Mouse (Mus musculus): ENCODE results near the gene Rexo4. TPM values are rescaled to one million over a fixed set of nuclear protein-coding genes. Genes with fewer than 3 reads are reported as not detected.
A peak's percentile ranks its signal among the peaks of the same experiment; 100 is the strongest.

Rexo4 gene
- polyA plus RNA-seq, 1 experiment from 2014 or later, result 40.3 TPM

- peak overlapping the region; percentile 86 for H3K4me2 ChIP-seq (ENCODE audit: low read depth, low read length)
- no peak; the same call in 1 of the 2 replicates for ATAC-seq (ENCODE audit: insufficient read depth, low FRiP score)
- WGBS, result under 1% methylated on average over 49 of the region's 49 CpGs
These were observed 31.5 kb downstream of the Rexo4 start for GRCm38 (mm10) chr2:26932473-26933303.

GRCm38 (mm10) chr2:26930390-26930789, 33.8 kb downstream of the Rexo4 start:
- Histone ChIP-seq H3K4me3 (replicated peaks; ENCODE audit: low read length) (no peak overlapping the region), H3K36me3 (ENCODE audit: control insufficient read depth, insufficient read depth, low read length) (peaks cover 19% of the 10 kb centered on the region), H3K27ac (ENCODE audit: low read length) (no peak overlapping the region), H3K4me2 (ENCODE audit: low read depth, low read length) (0 out of 2 replicates have a peak overlapping the region, but pooled peaks have one; percentile 86), H3K27me3 (ENCODE audit: control insufficient read depth, insufficient read depth, low read length) (no peaks in the 10 kb centered on the region), H3K9ac (ENCODE audit: low read length) (no peak overlapping the region), H3K4me1 (ENCODE audit: control insufficient read depth, insufficient read depth, low read length) (peaks cover 33% of the 10 kb centered on the region), H3K9me3 (replicated peaks; ENCODE audit: control insufficient read depth, low read length) (no peaks in the 10 kb centered on the region)
- ATAC-seq (ENCODE audit: insufficient read depth, low FRiP score), result no peak
- WGBS, result 55% methylated on average over 1 of the region's 1 CpGs

More at GRCm38 (mm10) chr2:26932473-26933303, 31.5 kb downstream of the Rexo4 start:
- H3K27ac ChIP-seq (ENCODE audit: low read length), result peak overlapping the region; percentile 95
- H3K27me3 ChIP-seq (ENCODE audit: control insufficient read depth, insufficient read depth, low read length), result no peaks in the 10 kb centered on the region
- H3K4me1 ChIP-seq (ENCODE audit: control insufficient read depth, insufficient read depth, low read length), result peaks cover 33% of the 10 kb centered on the region
- peak overlapping the region; percentile 99 for H3K4me3 ChIP-seq (replicated peaks; ENCODE audit: low read length)
- H3K9ac ChIP-seq (ENCODE audit: low read length), result peak overlapping the region; percentile 100
- H3K9me3 ChIP-seq (replicated peaks; ENCODE audit: control insufficient read depth, low read length), result no peaks in the 10 kb centered on the region
- peaks cover 18% of the 10 kb centered on the region; the same call in 1 of the 2 replicates for H3K36me3 ChIP-seq (ENCODE audit: control insufficient read depth, insufficient read depth, low read length)

GRCm38 (mm10) chr2:26927745-26928476, 36.3 kb downstream of the Rexo4 start:
- Histone ChIP-seq H3K4me3 (replicated peaks; ENCODE audit: low read length) (no peak overlapping the region), H3K27me3 (ENCODE audit: control insufficient read depth, insufficient read depth, low read length) (no peaks in the 10 kb centered on the region), H3K9me3 (replicated peaks; ENCODE audit: control insufficient read depth, low read length) (no peaks in the 10 kb centered on the region), H3K36me3 (ENCODE audit: control insufficient read depth, insufficient read depth, low read length) (peaks cover 28% of the 10 kb centered on the region), H3K27ac (ENCODE audit: low read length) (no peak overlapping the region), H3K4me1 (ENCODE audit: control insufficient read depth, insufficient read depth, low read length) (peaks cover 30% of the 10 kb centered on the region), H3K9ac (ENCODE audit: low read length) (peak overlapping the region; percentile 16; the same call in 1 of the 2 replicates), H3K4me2 (ENCODE audit: low read depth, low read length) (no peak overlapping the region)
- WGBS, result 86% methylated on average over 6 of the region's 6 CpGs
- no peak for ATAC-seq (ENCODE audit: insufficient read depth, low FRiP score)

GRCm38 (mm10) chr2:26921784-26922183, 42.4 kb downstream of the Rexo4 start:
- Histone ChIP-seq H3K4me3 (replicated peaks; ENCODE audit: low read length) (no peak overlapping the region), H3K36me3 (ENCODE audit: control insufficient read depth, insufficient read depth, low read length) (peaks cover 48% of the 10 kb centered on the region), H3K9me3 (replicated peaks; ENCODE audit: control insufficient read depth, low read length) (no peaks in the 10 kb centered on the region), H3K4me2 (ENCODE audit: low read depth, low read length) (no peak overlapping the region), H3K27me3 (ENCODE audit: control insufficient read depth, insufficient read depth, low read length) (no peaks in the 10 kb centered on the region), H3K9ac (ENCODE audit: low read length) (no peak overlapping the region), H3K4me1 (ENCODE audit: control insufficient read depth, insufficient read depth, low read length) (peaks cover 10% of the 10 kb centered on the region), H3K27ac (ENCODE audit: low read length) (no peak overlapping the region)
- 53% methylated on average over 9 of the region's 9 CpGs for WGBS
- ATAC-seq (ENCODE audit: insufficient read depth, low FRiP score), result peak; percentile 53; the same call in 1 of the 2 replicates

GRCm38 (mm10) chr2:26920190-26920855, 43.9 kb downstream of the Rexo4 start:
- H3K36me3 ChIP-seq (ENCODE audit: control insufficient read depth, insufficient read depth, low read length), result peaks cover 46% of the 10 kb centered on the region
- no peak overlapping the region for H3K27ac ChIP-seq (ENCODE audit: low read length)

GRCm38 (mm10) chr2:26919684-26920083, 44.5 kb downstream of the Rexo4 start:
- no peak for ATAC-seq (ENCODE audit: insufficient read depth, low FRiP score)
- no peak overlapping the region for H3K4me2 ChIP-seq (ENCODE audit: low read depth, low read length)
- H3K27me3 ChIP-seq (ENCODE audit: control insufficient read depth, insufficient read depth, low read length), result no peaks in the 10 kb centered on the region
- H3K9me3 ChIP-seq (replicated peaks; ENCODE audit: control insufficient read depth, low read length), result no peaks in the 10 kb centered on the region
- peaks cover 39% of the 10 kb centered on the region for H3K36me3 ChIP-seq (ENCODE audit: control insufficient read depth, insufficient read depth, low read length)
- H3K9ac ChIP-seq (ENCODE audit: low read length), result no peak overlapping the region
- 84% methylated on average over 3 of the region's 3 CpGs for WGBS
- H3K4me3 ChIP-seq (replicated peaks; ENCODE audit: low read length), result no peak overlapping the region
- H3K27ac ChIP-seq (ENCODE audit: low read length), result no peak overlapping the region
- H3K4me1 ChIP-seq (ENCODE audit: control insufficient read depth, insufficient read depth, low read length), result peaks cover 18% of the 10 kb centered on the region

More at GRCm38 (mm10) chr2:26920190-26920855, 43.9 kb downstream of the Rexo4 start:
- H3K4me1 ChIP-seq (ENCODE audit: control insufficient read depth, insufficient read depth, low read length), result peaks cover 13% of the 10 kb centered on the region
- H3K9ac ChIP-seq (ENCODE audit: low read length), result no peak overlapping the region
- no peak overlapping the region for H3K4me2 ChIP-seq (ENCODE audit: low read depth, low read length)
- H3K4me3 ChIP-seq (replicated peaks; ENCODE audit: low read length), result no peak overlapping the region
- 89% methylated on average over 6 of the region's 6 CpGs for WGBS
- no peaks in the 10 kb centered on the region for H3K27me3 ChIP-seq (ENCODE audit: control insufficient read depth, insufficient read depth, low read length)
- no peaks in the 10 kb centered on the region for H3K9me3 ChIP-seq (replicated peaks; ENCODE audit: control insufficient read depth, low read length)
- no peak for ATAC-seq (ENCODE audit: insufficient read depth, low FRiP score)

- Histone ChIP-seq H3K4me2 (ENCODE audit: low read depth, low read length) (peak overlapping the region; percentile 88), H3K27ac (ENCODE audit: low read length) (peak overlapping the region; percentile 74), H3K9me3 (replicated peaks; ENCODE audit: control insufficient read depth, low read length) (no peaks in the 10 kb centered on the region), H3K36me3 (ENCODE audit: control insufficient read depth, insufficient read depth, low read length) (peaks cover 46% of the 10 kb centered on the region), H3K27me3 (ENCODE audit: control insufficient read depth, insufficient read depth, low read length) (no peaks in the 10 kb centered on the region), H3K4me3 (replicated peaks; ENCODE audit: low read length) (peak overlapping the region; percentile 70), H3K4me1 (ENCODE audit: control insufficient read depth, insufficient read depth, low read length) (peaks cover 25% of the 10 kb centered on the region), H3K9ac (ENCODE audit: low read length) (peak overlapping the region; percentile 78)
- WGBS, result 2% methylated on average over 13 of the region's 13 CpGs
- no peak for ATAC-seq (ENCODE audit: insufficient read depth, low FRiP score)
These were observed 47.4 kb downstream of the Rexo4 start for GRCm38 (mm10) chr2:26916738-26917137.

GRCm38 (mm10) chr2:26915927-26916728, 48.1 kb downstream of the Rexo4 start, which contains the start of the genes Surf2 and Surf1:
Surf2 (plus strand) TSS chr2:26916367.
Surf1 (minus strand) TSS chr2:26916530.
- H3K36me3 ChIP-seq (ENCODE audit: control insufficient read depth, insufficient read depth, low read length), result peaks cover 42% of the 10 kb centered on the region
- H3K4me2 ChIP-seq (ENCODE audit: low read depth, low read length), result peak within 1 kb of the TSS; percentile 88
- no peaks in the 10 kb centered on the region for H3K9me3 ChIP-seq (replicated peaks; ENCODE audit: control insufficient read depth, low read length)
- H3K4me3 ChIP-seq (replicated peaks; ENCODE audit: low read length), result peak within 1 kb of the TSS; percentile 70
- peak within 1 kb of the TSS; percentile 74 for H3K27ac ChIP-seq (ENCODE audit: low read length)
- 2% methylated on average over 47 of the region's 47 CpGs for WGBS
- H3K27me3 ChIP-seq (ENCODE audit: control insufficient read depth, insufficient read depth, low read length), result no peaks in the 10 kb centered on the region
- peak; percentile 62; the same call in 1 of the 2 replicates for ATAC-seq (ENCODE audit: insufficient read depth, low FRiP score)
- H3K4me1 ChIP-seq (ENCODE audit: control insufficient read depth, insufficient read depth, low read length), result peaks cover 27% of the 10 kb centered on the region
- peak within 1 kb of the TSS; percentile 78 for H3K9ac ChIP-seq (ENCODE audit: low read length)

Measured in stomach, embryonic 16.5 days (tissue).